Mouse (Mus musculus): ENCODE measurements around the gene Lrrc23.

The Lrrc23 gene

DNA sequence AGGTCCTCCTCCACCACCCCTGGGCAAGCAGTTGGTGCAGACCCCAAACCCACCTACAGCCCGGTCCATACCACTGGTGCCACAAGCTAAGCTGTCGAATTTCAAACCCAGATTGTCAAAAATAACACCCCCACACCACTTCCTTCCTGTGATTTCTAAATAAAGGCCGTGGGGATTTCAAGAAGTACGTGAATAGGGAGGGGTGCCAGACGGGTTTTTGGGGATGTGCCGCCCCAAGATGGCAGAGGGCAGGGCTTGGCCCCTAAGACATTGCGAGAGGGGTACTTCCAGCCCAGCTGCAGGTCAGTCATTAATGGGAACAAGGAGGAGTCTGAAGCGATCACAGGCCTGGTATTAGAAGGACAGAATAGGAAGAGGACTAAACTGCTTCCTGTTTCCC, 56.0 kb downstream of the Lrrc23 start:
- in situ Hi-C loops (cut with MboI; ENCODE audit: unreplicated experiment in 2 of 2) = no loop called here

DNA sequence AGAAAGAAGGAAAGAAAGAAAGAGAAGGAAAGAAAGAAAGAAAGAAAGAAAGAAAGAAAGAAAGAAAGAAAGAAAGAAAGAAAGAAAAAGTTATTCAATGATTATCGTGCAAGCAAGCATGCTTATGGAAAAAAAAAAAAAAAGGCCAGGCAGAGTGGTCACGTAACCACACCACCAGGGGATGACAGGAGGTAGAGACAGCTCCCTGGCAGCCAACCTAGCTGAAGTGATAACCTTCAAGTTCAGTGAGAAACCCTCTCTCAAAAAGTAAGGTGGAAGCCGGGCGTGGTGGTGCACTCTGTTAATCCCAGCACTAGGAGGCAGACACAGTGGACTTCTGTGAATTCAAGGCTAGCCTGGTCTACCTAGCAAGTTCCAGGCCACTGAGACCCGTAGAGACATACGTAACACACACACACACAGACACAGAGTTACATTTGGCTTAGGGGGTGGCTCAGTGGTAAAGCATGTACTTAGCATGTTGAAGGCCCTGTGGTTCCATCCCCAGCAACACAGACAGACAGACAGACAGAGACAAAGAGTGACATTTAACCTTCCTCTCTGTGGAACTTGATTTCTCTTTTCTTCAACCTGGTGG, 56.6 kb downstream of the Lrrc23 start:
- in situ Hi-C loops (cut with MboI; ENCODE audit: unreplicated experiment in 2 of 2) = no loop called here

DNA sequence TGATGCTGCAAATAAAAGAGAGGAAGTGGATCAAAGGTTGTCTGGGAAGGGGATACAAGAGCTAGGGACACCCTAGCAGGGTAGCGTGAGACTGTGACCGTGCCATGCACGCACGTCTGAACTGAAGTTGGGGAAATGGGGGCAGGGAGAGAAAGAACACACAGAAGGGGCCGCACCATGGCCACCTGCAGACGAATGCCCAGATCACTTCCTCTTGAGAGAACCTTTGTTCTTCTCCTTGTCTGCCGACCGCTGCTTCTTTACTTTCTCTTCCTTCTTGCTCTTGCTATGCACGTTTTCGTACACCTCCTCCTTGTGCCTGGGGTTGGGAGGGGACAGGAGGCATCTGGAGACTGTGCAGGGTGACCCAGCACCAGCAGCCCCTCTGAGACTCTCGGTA, 58.6 kb downstream of the Lrrc23 start:
- in situ Hi-C loops (cut with MboI; ENCODE audit: unreplicated experiment in 2 of 2) = no loop called here
